ENCODE assay signal across 8 mouse cellular contexts in the genomic region with DNA sequence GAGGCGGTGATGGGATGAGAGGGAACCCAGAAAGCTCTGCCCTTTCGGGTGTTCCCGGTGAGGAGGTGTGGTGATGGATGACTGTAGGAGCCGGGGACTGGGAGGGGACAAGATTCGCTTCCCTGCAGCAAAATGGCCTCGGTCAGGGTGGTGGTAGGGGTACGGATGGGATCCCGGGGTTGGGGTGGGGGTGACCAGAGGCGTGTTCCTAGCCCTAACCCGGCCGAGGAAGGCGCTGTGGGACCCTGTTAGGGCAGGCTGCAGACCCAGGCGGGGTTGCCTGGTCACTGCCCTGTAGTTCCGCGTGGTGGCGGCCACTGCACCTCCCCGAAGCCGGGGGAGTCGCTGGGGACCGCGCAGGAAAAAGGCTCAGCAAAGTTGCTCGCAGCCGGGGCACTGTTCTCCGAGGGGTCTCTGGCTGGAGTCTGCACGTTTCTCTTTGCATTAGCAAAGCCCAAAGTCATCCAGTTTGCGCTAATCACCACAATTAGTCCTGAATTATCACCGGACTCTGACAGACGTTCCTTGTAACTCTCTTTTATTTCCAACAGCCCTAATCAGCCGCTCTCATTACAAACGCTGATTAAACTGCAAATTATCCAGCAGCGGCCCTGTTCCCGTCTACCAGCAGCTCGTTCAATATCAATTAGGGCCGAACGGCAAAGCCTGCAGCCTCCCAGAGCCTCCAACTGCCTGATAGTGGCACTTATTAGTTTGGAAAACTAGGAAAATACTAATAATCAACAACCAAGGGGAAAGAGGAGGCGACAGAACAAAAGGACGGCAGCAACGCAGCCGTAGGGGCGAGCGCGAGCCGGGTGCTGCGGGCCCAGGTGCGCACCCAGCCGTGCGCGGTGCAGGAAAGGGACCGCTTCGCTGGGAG.
DNase-seq lines count a peak whose midpoint lies in the region; ATAC-seq and TF ChIP-seq lines count a peak whose summit lies in the region.

No protein-coding gene starts in this region.

- peak overlapping the region; percentile 70 for H3K4me2 ChIP-seq in limb, embryonic 11.5 days (ENCODE audit: low read depth, severe bottlenecking)
- peak overlapping the region; percentile 46 for H3K4me2 ChIP-seq in midbrain, embryonic 13.5 days (replicated peaks)

- under 1% methylated on average over 50 of the region's 50 CpGs for WGBS in limb, embryonic 11.5 days
- WGBS in midbrain, embryonic 13.5 days = under 1% methylated on average over 50 of the region's 50 CpGs

- peaks cover 58% of the 10 kb centered on the region for H3K27me3 ChIP-seq in limb, embryonic 11.5 days (ENCODE audit: control insufficient read depth, insufficient read depth, low read length)
- H3K27me3 ChIP-seq in midbrain, embryonic 13.5 days = peaks cover 96% of the 10 kb centered on the region

- DNase-seq in left cerebral cortex, adult 2 months (ENCODE audit: extremely low spot score in 1 of 2, low spot score in 2 of 2) = no peak
- DNase-seq in left cerebral cortex, adult 9 months (ENCODE audit: low spot score in 2 of 2) = no peak
- DNase-seq in embryo, embryonic 9.5 days (ENCODE audit: extremely low spot score) = peak; percentile 71
- peak; percentile 44 to 45 for DNase-seq in heart, postnatal 10 days
- peak; percentile 81 for DNase-seq in limb, embryonic 11.5 days (ENCODE audit: low spot score)
- no peak for DNase-seq in frontal cortex, adult 2 months (ENCODE audit: extremely low spot score in 1 of 2, low spot score in 1 of 2)
- DNase-seq in cerebellum, postnatal 36 days = no peak

- no peak for ATAC-seq in limb, embryonic 11.5 days (ENCODE audit: insufficient number of reproducible peaks, low FRiP score, low TSS enrichment, low read depth)
- ATAC-seq in midbrain, embryonic 13.5 days = peak; percentile 65

- H3K4me3 ChIP-seq in left cerebral cortex, adult 2 months = peak overlapping the region; percentile 11; the same call in 1 of the 2 replicates
- H3K4me3 ChIP-seq in limb, embryonic 11.5 days (ENCODE audit: low read depth, low read length) = peak overlapping the region; percentile 30
- H3K4me3 ChIP-seq in midbrain, embryonic 13.5 days (replicated peaks) = peak overlapping the region; percentile 22

- peaks cover 20% of the 10 kb centered on the region for H3K4me1 ChIP-seq in limb, embryonic 11.5 days (ENCODE audit: control insufficient read depth, insufficient read depth, low read length)
- H3K4me1 ChIP-seq in midbrain, embryonic 13.5 days (replicated peaks) = peaks cover 35% of the 10 kb centered on the region

- H3K27ac ChIP-seq in left cerebral cortex, adult 2 months = no peak overlapping the region
- no peak overlapping the region for H3K27ac ChIP-seq in limb, embryonic 11.5 days (replicated peaks; ENCODE audit: low read depth, low read length)
- peak overlapping the region; percentile 14; the same call in 1 of the 2 replicates for H3K27ac ChIP-seq in midbrain, embryonic 13.5 days

- no peaks in the 10 kb centered on the region for H3K36me3 ChIP-seq in limb, embryonic 11.5 days (ENCODE audit: control insufficient read depth, insufficient read depth, low read length)
- no peaks in the 10 kb centered on the region for H3K36me3 ChIP-seq in midbrain, embryonic 13.5 days

- TF ChIP-seq CTCF in left cerebral cortex, adult 2 months (IDR thresholded peaks at IDR 0.05) = peak; percentile 24

- intact Hi-C loops in left cerebral cortex, adult 2 months (cut with DNase I) = loop anchor here (5.0 kb wide), 1 partner anchor 162 kb away; no protein-coding TSS in a partner anchor
- intact Hi-C loops in heart, postnatal 10 days (cut with DNase I) = loop anchor here (5.0 kb wide), 1 partner anchor 157 kb away; no protein-coding TSS in a partner anchor

- peak overlapping the region; percentile 43 for H3K9ac ChIP-seq in limb, embryonic 11.5 days (ENCODE audit: low read length)
- H3K9ac ChIP-seq in midbrain, embryonic 13.5 days (replicated peaks) = no peak overlapping the region

- H3K9me3 ChIP-seq in limb, embryonic 11.5 days (ENCODE audit: control insufficient read depth, low read length) = no peaks in the 10 kb centered on the region
- no peaks in the 10 kb centered on the region for H3K9me3 ChIP-seq in midbrain, embryonic 13.5 days

Comparison
In these comparisons a context has a peak if more than half of its experiments do, and no peak if none do; other contexts are left out.
1. DNase-seq: peak in embryo, embryonic 9.5 days (single experiment), heart, postnatal 10 days (2 of 2) and limb, embryonic 11.5 days (single experiment); none in left cerebral cortex, adult 2 months (0 of 2), left cerebral cortex, adult 9 months (0 of 2), frontal cortex, adult 2 months (0 of 2) and cerebellum, postnatal 36 days (0 of 2).
2. Peak in every context shown above with its lines, with median percentiles within 50 percentile points of each other: H3K4me3 ChIP-seq.